Mouse (Mus musculus) layer of hippocampus, adult 8-10 months (tissue): ENCODE results near the gene Aldh1a1. TPM values are rescaled to one million over a fixed set of nuclear protein-coding genes. Genes with fewer than 3 reads are reported as not detected.
A peak's percentile ranks its signal among the peaks of the same experiment; 100 is the strongest.
"Not testable (repeated sequence)": the region's sequence is repeated elsewhere in the genome, so short reads cannot be mapped to it uniquely, and the experiment has no call there.

Source experiments
- DNase-seq, 2 experiments: peaks; one replicate each; pipeline ENCODE4 v3.0.0; 2022; ENCODE audit warnings: low spot score in 2 of 2
- total RNA-seq, 4 experiments: library from RNA; stranded (reverse); gene quantifications; 2 replicates each; pipeline ENCODE4 v1.2.4; 2022

Gene Aldh1a1
- total RNA-seq, 4 experiments from 2014 or later: 47.5 to 57.6 (median 51.5) TPM

DNA sequence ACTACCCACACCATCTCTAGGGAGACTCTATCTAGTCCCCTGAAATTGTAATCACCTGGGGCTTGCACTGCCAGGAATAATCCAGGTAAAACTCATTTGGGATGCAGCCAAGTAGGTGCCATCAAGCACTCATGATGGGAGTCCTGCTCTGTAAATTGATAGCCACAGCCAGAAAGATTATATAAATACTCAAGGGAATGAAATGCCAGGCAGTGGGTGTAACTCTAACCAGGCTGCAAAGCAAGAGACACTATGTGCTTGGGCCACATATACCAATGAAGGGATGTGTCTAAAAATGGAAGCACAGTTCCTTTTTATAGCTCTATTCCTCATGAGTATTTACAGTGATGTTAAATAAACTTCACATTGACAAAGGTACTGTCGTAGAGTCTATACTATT lies 56.9 kb downstream of the Aldh1a1 start:
- no peak for DNase-seq

- no peak for DNase-seq
These were observed 62.9 kb downstream of the Aldh1a1 start for GRCm38 (mm10) chr19:20555365-20555764.

DNA sequence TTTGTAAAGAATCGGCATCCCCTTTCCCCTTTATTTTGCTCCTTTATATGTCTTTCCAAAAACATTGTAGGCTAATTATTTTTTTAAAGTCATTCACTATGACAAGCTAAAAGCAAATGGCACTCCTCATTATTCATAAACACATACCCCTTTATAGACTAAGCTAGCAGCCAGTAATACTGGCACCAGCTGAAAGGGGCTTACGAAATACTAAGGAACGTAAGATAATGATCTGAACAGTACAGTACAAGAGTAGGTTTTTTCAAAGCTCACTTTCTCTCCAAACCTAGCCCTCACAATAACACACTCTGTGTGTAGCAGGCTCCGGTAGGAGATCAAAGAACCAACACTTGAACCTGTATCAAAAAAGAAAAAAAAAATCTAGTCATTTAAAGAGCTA lies 64.7 kb downstream of the Aldh1a1 start:
- no peak for DNase-seq

- no peak for DNase-seq
These were observed 65.6 kb downstream of the Aldh1a1 start for GRCm38 (mm10) chr19:20558069-20558468.

DNA sequence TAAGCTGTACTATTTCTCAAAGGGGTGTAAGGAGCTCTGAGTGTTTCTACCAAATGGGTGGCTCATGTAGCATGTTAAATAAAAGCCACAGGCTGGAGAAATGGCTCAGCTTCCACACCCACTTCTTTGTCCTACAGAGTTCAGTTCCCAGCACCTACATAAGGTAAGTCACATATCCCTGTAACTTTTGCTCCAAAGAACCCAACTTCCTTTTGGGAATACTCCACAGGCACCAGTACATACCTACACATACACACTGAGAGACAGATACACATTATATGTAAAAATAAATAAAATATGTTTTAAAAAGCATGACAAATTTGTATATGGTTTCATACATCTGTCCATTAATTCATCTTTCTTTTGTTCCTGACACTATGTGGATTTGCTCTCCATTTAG lies 66.0 kb downstream of the Aldh1a1 start:
- DNase-seq: no peak

- no peak for DNase-seq
These were observed 66.4 kb downstream of the Aldh1a1 start for GRCm38 (mm10) chr19:20558952-20559351.

DNA sequence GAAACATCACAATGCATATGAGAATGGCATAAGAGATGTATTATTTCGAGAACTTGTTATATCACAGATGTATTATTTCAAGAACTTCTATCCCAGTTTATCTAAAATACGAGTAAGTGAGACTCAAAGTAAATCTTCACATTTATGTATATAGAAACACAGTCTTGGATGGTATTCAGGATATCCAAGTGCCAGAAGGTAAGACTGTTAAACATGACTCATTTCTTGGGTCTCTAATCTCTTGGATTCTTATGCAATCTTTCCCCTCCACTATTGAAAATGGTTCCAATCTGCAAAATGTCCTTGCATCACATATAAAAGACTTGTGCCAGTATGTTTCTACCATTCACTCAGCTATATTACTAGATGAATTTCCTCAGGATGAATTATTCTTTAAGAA lies 67.4 kb downstream of the Aldh1a1 start:
- DNase-seq: no peak

DNA sequence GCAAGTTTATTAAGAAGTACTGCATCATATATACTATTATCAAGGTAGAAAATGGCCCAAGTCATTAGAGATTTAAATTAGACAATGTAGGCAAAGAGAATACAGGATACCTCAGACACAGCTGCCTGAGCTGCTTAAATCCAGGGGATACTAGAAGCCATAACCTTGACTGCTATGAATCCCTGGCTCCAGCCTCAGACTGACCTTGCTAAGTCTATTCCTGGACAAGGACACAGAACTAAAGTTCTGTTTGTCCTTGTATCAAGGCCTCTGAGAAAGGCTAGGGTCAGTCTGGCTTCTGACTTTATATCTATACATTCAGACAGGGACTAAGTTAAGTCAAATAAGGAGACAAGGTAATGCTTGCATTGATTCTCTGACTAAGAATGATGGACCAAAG lies 69.9 kb downstream of the Aldh1a1 start:
- no peak for DNase-seq

- no peak for DNase-seq
These were observed 73.8 kb downstream of the Aldh1a1 start for GRCm38 (mm10) chr19:20566294-20566693.

DNA sequence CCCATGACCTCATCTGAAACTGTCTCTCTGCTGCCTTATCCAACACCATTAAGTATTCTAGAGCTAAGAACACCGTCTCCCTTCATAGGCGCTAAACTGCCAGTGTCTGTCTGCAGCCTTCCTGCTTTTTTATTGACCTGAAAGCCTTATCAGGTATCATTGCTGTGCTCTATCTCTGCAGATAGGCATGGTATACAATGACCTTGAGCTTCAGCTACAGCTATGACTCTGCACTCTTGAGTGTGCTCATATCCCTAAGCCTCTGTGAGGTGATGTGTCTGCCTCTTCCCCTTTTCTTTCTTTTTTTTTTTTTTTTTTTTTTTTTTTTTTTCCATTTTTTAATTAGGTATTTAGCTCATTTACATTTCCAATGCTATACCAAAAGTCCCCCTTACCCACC lies 74.5 kb downstream of the Aldh1a1 start:
- DNase-seq: no peak

- no peak for DNase-seq
These were observed 84.5 kb downstream of the Aldh1a1 start for GRCm38 (mm10) chr19:20576984-20577383.

DNA sequence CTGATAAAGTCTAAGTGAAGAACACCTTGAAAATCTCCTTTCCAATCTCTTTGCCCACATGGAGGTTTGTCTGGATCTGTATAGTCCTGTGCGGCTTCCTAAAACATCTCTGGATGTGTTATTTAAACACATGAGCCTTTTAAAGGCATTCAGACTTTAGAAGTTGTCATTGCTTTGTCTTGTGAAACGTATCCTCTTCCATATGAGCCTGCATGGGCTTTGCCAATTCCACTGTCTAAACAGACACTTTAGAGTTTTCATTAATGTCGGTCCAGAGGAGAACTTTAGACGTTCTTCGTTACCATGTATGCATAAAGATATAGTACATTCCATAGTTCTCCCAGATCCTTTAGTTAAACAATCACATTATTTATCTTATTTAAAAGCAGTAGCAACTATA lies 84.9 kb downstream of the Aldh1a1 start:
- no peak for DNase-seq

- DNase-seq: no peak
These were observed 107.4 kb downstream of the Aldh1a1 start for GRCm38 (mm10) chr19:20599951-20600350.

GRCm38 (mm10) chr19:20601739-20602138 lies 109.2 kb downstream of the Aldh1a1 start:
- no peak for DNase-seq

DNA sequence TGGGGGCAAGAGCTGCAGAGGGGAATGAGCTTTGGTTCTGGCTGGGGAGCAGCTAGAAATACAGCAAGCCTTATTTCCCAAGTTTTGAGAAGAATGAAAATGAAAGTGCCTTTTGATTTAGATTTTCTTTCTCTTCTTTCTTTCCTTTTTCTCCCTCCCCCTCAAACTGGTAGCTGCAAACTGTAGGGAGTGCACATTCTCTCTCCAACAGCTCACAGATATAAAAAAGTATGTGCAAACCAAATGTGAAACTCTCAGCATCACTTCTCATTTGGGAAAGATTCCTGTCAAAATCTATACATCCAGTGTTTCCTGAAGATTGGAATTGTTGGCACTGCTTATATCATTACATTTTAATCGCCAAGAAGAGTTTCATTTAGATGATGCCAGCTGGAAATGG lies 110.7 kb downstream of the Aldh1a1 start:
- no peak for DNase-seq

- no peak for DNase-seq
These were observed 111.4 kb downstream of the Aldh1a1 start for GRCm38 (mm10) chr19:20603866-20604265.

DNA sequence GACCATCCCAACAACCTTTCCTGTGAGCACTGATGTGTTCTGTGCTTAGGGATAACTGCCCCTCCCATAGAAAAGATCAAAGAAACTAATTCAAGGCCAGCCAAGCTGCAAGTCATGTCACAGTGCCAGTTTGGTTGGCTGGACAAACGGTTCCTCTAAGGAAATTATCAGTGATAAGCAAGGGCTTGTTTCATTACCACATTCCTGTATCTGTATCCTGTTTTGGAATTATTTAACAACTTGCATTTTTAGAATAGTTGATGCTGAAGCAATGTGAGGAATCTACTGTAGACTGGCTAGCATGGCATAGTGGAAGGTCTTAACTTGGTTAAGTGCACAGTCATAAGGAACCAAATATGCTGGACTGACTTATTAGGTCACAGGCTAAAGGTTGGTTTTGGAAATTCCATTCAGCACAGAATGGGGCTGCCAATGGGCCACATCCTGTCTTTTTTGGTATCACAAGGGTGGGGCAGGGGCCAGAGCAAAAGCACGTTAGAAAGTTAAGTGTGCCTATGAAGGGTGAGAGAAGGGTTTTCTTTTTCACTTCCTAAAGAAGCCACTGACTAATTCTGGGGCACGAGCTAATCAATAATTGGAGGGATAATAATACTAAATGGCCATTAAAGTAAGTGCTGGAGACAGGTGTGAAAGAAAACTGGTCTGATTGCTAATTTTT lies 121.9 kb downstream of the Aldh1a1 start:
- DNase-seq: no peak

GRCm38 (mm10) chr19:20622434-20622833 lies 129.9 kb downstream of the Aldh1a1 start:
- no peak for DNase-seq

GRCm38 (mm10) chr19:20623416-20623815 lies 130.9 kb downstream of the Aldh1a1 start:
- no peak for DNase-seq

- no peak for DNase-seq
These were observed 138.5 kb downstream of the Aldh1a1 start for GRCm38 (mm10) chr19:20631020-20631419.

- DNase-seq: peak in 1 of 2 experiments; percentile 11
These were observed 141.6 kb downstream of the Aldh1a1 start for GRCm38 (mm10) chr19:20633876-20634691.

GRCm38 (mm10) chr19:20644346-20644745 lies 151.8 kb downstream of the Aldh1a1 start:
- DNase-seq: no peak

DNA sequence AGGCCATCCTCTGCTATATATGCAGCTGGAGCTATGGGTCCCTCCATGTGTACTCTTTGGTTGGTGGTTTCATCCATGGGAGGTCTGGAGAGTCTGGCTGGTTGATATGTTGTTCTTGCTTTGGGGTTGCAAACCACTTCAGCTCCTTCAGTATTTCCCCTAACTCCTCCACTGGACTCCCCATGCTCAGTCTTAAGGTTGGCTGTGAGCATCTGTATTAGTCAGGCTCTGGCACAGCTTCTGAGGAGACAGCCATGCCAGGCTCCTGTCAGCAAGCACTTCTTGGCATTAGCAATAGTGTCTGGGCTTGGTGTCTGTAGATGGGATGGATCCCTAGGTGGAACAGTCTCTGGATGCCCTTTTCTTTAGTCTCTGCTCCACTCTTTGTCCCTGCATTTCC lies 155.0 kb downstream of the Aldh1a1 start:
- DNase-seq: not testable (repeated sequence)
